Mouse (Mus musculus): ENCODE results near the gene Slit2.

- TF ChIP-seq CTCF (IDR thresholded peaks at IDR 0.05; ENCODE audit: low read depth): no peak
- TF ChIP-seq EP300 (optimal IDR thresholded peaks at IDR 0.05): no peak
Measured at GRCm38 (mm10) chr5:48160829-48161228, 177.9 kb downstream of the Slit2 start.

Measured in stomach, postnatal 0 days (tissue).